Mouse (Mus musculus) ES-Bruce4 (cell line): ENCODE data around the gene Hpse. TPM values are rescaled to one million over a fixed set of nuclear protein-coding genes. Genes with fewer than 3 reads are reported as not detected.

ENCODE experiments used
- H3K27ac ChIP-seq: 2 replicates; pipeline ENCODE4 v1.5.1; 2012; ENCODE audit warnings: low read length, inconsistent platforms; ENCODE audit not compliant: insufficient read depth
- H3K27me3 ChIP-seq: 2 replicates; pipeline ENCODE4 v1.6.1; 2012; ENCODE audit warnings: mild to moderate bottlenecking, low read length, inconsistent platforms; ENCODE audit not compliant: control insufficient read depth, poor library complexity, insufficient read depth, severe bottlenecking
- H3K36me3 ChIP-seq: 2 replicates; pipeline ENCODE4 v1.6.1; 2012; ENCODE audit warnings: inconsistent platforms, mild to moderate bottlenecking, low read length, moderate library complexity; ENCODE audit not compliant: control insufficient read depth, poor library complexity, insufficient read depth, severe bottlenecking
- H3K4me1 ChIP-seq: one replicate; pipeline ENCODE4 v1.8.1; 2011; ENCODE audit warnings: low read length; ENCODE audit not compliant: control insufficient read depth, insufficient read depth
- H3K4me3 ChIP-seq: 2 replicates; pipeline ENCODE4 v1.5.1; 2011; ENCODE audit warnings: low read depth, mild to moderate bottlenecking, low read length
- H3K9ac ChIP-seq: 2 replicates; pipeline ENCODE4 v1.6.1; 2012; ENCODE audit warnings: low read depth, mild to moderate bottlenecking, inconsistent platforms; ENCODE audit not compliant: poor library complexity, severe bottlenecking
- H3K9me3 ChIP-seq: replicated peaks from 2 replicates; pipeline ENCODE4 v1.6.1; 2012; ENCODE audit warnings: mild to moderate bottlenecking, low read length, inconsistent platforms; ENCODE audit not compliant: control insufficient read depth, poor library complexity, insufficient read depth, severe bottlenecking
- CTCF ChIP-seq: IDR thresholded peaks from one replicate; pipeline ENCODE4 v1.8.1; 2011; ENCODE audit warnings: low read depth, low read length
- EP300 ChIP-seq: IDR thresholded peaks from 2 replicates; pipeline ENCODE4 v1.6.1; 2011; ENCODE audit warnings: low read depth, low read length; ENCODE audit not compliant: insufficient read depth
- POLR2A ChIP-seq: IDR thresholded peaks from one replicate; pipeline ENCODE4 v1.8.1; 2011; ENCODE audit warnings: low read length; ENCODE audit not compliant: insufficient read depth
- polyA plus RNA-seq: library from polyadenylated mRNA; stranded (reverse); fragments of >200 nt; gene quantifications from 2 replicates; pipeline ENCODE4 v1.2.4, GENCODE M21; 2011; ENCODE audit warnings: low read depth; ENCODE audit not compliant: missing spikeins, insufficient read depth, insufficient read length

The Hpse gene
- polyA plus RNA-seq, 1 experiment = not detected

DNA sequence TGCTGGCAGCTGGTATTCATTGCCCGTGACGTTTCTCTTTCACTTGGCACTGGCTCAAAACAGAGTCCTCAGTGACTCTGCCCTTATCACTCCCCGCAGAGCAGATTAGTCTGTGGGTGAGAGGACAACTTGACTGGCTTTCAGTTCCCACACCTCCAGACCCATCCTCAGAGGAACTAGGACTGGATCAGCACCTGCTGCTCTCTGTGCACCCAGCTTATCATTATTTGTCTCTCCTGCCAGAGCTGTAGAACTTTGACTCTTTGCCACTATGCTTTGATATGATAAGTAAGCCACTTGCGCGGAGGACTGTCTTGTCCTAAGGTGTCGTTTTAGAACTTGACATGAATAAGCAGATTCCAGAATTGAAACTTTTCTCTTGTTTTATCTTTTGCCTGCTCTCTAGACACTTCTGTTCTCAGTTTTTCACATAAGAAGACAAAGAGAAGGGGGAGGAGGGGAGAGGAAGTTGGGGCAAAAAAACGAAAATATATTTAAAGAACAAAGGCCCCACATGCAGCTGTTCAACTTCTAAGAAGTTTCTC lies 75.5 kb downstream of the Hpse start:
- H3K27me3 ChIP-seq = no peaks in the 10 kb centered on the region
- no peak overlapping the region for H3K4me3 ChIP-seq
- no peaks in the 10 kb centered on the region for H3K36me3 ChIP-seq
- H3K9me3 ChIP-seq = no peaks in the 10 kb centered on the region
- no peak overlapping the region for H3K27ac ChIP-seq
- H3K4me1 ChIP-seq = no peaks in the 10 kb centered on the region
- TF ChIP-seq EP300 (no peak), POLR2A (no peak), CTCF (no peak)
- H3K9ac ChIP-seq = no peak overlapping the region

DNA sequence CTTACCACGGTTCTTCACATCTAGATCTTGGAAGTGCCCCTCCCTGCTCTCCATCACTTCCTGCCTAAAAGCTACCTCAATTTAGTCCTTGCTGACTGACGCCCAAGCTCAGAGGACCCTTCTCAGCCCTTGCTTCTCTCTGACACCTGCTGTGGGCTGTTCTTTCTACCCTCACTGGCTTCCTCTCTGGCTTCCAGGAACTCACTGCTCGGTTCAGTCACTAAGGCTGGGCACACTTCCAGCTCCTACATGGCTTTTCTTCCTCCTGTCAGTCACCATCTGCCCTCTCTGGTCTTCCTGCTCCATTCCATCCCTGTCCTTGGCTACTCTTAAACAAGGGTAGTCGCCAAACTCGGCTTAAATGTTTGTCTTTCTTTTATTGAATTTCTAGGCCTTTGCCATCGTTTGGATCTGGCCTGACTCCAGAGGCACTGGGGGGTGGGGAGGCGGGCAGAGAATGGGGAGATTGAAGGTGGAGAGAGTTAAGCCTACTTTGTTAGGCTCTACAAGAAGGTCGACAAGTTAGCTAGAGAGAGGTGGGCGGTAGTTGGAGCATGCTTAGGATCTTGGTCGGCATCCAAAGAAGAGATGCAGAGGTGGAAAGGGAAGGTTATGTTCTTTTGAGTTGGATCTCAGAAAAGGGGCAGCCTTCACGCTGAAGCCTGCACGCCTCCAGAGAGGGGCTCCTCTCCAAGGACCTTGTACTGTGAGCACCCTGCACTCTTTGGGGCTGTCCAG lies 76.1 kb downstream of the Hpse start:
- no peaks in the 10 kb centered on the region for H3K9me3 ChIP-seq
- no peaks in the 10 kb centered on the region for H3K4me1 ChIP-seq
- no peak overlapping the region for H3K4me3 ChIP-seq
- TF ChIP-seq CTCF (no peak), EP300 (no peak), POLR2A (no peak)
- H3K36me3 ChIP-seq = no peaks in the 10 kb centered on the region
- H3K27ac ChIP-seq = no peak overlapping the region
- H3K27me3 ChIP-seq = no peaks in the 10 kb centered on the region
- no peak overlapping the region for H3K9ac ChIP-seq

DNA sequence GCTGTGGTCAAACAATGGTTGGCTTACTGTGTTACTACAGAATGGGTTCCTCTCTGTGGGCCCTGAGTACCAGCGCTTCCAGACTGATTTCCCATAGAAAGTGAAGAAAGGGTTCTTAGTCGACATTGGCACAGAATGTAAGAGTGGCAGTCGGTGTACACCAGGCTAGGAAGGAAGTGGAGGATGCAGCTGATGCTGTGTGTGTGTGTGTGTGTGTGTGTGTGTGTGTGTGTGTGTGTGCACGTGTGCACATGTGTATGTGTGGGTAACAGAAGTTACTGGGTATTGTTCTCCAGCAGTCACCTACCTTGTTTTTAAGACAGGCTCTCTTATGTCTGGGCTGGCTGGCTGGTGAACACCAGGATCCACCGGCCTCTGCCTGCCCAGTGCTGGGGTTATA lies 77.2 kb downstream of the Hpse start:
- H3K27ac ChIP-seq = no peak overlapping the region
- H3K9me3 ChIP-seq = no peaks in the 10 kb centered on the region
- H3K4me3 ChIP-seq = no peak overlapping the region
- no peak for TF ChIP-seq CTCF
- TF ChIP-seq EP300 = no peak
- no peak for TF ChIP-seq POLR2A
- H3K36me3 ChIP-seq = no peaks in the 10 kb centered on the region
- no peak overlapping the region for H3K9ac ChIP-seq
- H3K4me1 ChIP-seq = no peaks in the 10 kb centered on the region
- no peaks in the 10 kb centered on the region for H3K27me3 ChIP-seq

DNA sequence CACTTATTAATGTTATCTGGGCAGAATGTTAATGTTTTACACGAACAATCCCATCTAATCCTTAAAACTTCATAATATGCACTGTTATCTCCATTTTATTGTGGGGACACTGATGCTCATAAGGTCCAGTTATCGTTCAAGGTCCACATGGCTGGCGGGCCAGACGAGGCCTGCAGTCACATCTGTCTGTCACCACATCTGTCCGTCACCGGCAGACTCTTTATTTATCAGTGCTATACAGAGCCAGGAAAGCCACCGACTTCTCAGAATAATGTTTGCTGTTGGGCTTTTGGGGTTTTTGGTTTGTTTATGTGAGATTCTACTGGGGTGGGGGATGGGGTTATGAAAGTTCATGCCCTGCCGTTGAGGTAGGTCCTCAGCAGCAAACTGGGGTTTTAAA lies 81.0 kb downstream of the Hpse start:
- H3K4me3 ChIP-seq = no peak overlapping the region
- no peaks in the 10 kb centered on the region for H3K27me3 ChIP-seq
- no peaks in the 10 kb centered on the region for H3K9me3 ChIP-seq
- no peaks in the 10 kb centered on the region for H3K4me1 ChIP-seq
- H3K9ac ChIP-seq = no peak overlapping the region
- no peak overlapping the region for H3K27ac ChIP-seq
- no peaks in the 10 kb centered on the region for H3K36me3 ChIP-seq
- TF ChIP-seq POLR2A (no peak), CTCF (no peak), EP300 (no peak)

DNA sequence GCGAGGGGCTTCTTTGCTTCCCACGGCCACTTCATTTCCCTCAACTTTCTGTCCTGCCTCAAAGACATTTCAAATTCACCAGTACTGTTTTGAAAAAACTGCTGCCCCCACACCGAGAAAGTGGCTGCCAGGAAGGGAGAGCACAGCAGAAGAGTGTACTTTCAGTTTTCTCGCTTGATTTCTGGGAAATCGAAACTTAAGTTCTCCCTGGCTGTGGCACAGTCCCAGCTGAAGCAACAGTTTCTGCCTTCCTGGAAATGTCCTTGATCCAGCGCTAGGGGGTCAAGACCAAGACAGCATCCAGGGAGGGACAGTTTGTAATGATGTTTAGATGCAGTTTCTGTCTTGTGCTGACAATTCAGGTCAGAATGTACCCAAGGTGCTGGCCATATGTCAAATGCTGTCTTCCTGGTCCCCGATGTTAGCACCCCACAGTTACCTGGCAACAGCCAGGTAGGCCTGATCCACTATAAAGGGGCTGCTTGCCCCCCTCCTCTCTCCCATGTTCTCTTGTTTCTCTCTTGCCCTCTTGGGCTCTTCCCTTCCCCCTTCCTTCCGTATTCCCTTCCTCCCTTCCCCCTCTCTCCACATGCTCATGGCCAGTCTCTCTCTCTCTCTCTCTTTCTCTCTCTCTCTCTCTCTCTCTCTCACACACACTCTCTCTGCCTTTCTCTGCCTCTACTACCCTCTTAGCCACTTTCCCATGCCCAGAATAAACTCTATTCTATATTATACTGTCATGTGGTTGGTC lies 82.5 kb downstream of the Hpse start:
- Histone ChIP-seq H3K4me3 (no peak overlapping the region), H3K36me3 (no peaks in the 10 kb centered on the region), H3K4me1 (peaks cover 2% of the 10 kb centered on the region), H3K27ac (no peak overlapping the region), H3K9ac (no peak overlapping the region), H3K9me3 (no peaks in the 10 kb centered on the region), H3K27me3 (no peaks in the 10 kb centered on the region)
- TF ChIP-seq EP300 (no peak), POLR2A (no peak), CTCF (no peak)

DNA sequence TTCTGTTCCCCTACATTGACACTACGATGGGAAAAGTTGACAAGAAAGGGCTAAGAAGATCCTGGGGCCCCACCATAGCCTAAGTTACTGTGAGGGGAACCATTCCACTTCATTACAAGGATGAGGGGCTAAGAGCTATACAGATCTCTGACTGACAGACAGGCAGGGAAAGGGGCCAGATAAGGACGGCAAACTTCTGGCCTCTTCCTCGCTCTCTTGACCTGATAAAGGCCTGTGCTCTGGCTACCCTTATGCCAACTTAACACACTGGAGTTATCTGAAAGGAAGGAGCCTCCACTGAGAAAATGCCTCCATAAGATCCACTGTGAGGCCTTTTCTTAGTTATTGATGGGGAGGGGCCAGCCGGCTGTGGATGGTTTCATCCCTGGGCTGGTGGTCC lies 83.6 kb downstream of the Hpse start:
- H3K4me1 ChIP-seq = peaks cover 2% of the 10 kb centered on the region
- no peak overlapping the region for H3K27ac ChIP-seq
- no peak for TF ChIP-seq POLR2A
- no peak for TF ChIP-seq EP300
- no peak for TF ChIP-seq CTCF

More for the DNA sequence above, 83.6 kb downstream of the Hpse start:
- H3K36me3 ChIP-seq = no peaks in the 10 kb centered on the region
- H3K27me3 ChIP-seq = no peaks in the 10 kb centered on the region
- no peak overlapping the region for H3K4me3 ChIP-seq
- no peaks in the 10 kb centered on the region for H3K9me3 ChIP-seq
- no peak overlapping the region for H3K9ac ChIP-seq
